Mouse (Mus musculus) kidney, embryonic 15.5 days (tissue): ENCODE measurements around the gene Asz1. TPM values are rescaled to one million over a fixed set of nuclear protein-coding genes. Genes with fewer than 3 reads are reported as not detected.

ENCODE experiments used
- ATAC-seq: fragments of 200-750 bp; cut with Nextera tagmentation; replicated peaks from 2 replicates; pipeline ENCODE4 v1.8.0; 2017; ENCODE audit warnings: moderate TSS enrichment; ENCODE audit not compliant: low FRiP score
- H3K27ac ChIP-seq: fragments of 300-500 bp; sonication (generic); 2 replicates; pipeline ENCODE4 v1.5.1; 2015; ENCODE audit warnings: mild to moderate bottlenecking, inconsistent platforms
- H3K27me3 ChIP-seq: fragments of 300-500 bp; sonication (generic); 2 replicates; pipeline ENCODE4 v1.6.1; 2015; ENCODE audit warnings: inconsistent platforms
- H3K36me3 ChIP-seq: fragments of 300-500 bp; sonication (generic); 2 replicates; pipeline ENCODE4 v1.6.1; 2015; ENCODE audit warnings: inconsistent platforms
- H3K4me1 ChIP-seq: fragments of 300-500 bp; sonication (generic); 2 replicates; pipeline ENCODE4 v1.6.1; 2015; ENCODE audit warnings: inconsistent platforms
- H3K4me2 ChIP-seq: fragments of 300-500 bp; sonication (generic); 2 replicates; pipeline ENCODE4 v1.6.1; 2015; ENCODE audit warnings: moderate library complexity, mild to moderate bottlenecking, inconsistent platforms
- H3K4me3 ChIP-seq: fragments of 300-500 bp; sonication (generic); replicated peaks from 2 replicates; pipeline ENCODE4 v1.5.1; 2015; ENCODE audit warnings: mild to moderate bottlenecking, inconsistent platforms
- H3K9ac ChIP-seq: fragments of 300-500 bp; sonication (generic); 2 replicates; pipeline ENCODE4 v1.6.1; 2015; ENCODE audit warnings: mild to moderate bottlenecking, inconsistent platforms
- H3K9me3 ChIP-seq: fragments of 300-500 bp; sonication (generic); replicated peaks from 2 replicates; pipeline ENCODE4 v1.6.1; 2016; ENCODE audit warnings: inconsistent platforms
- WGBS: fragments of 180-500 bp; shearing (Covaris S2); methylation state at CpG from one replicate; pipeline ENCODE4 v1.1.7; 2015; ENCODE audit warnings: mixed read lengths; 5-methylcytosine and 5-hydroxymethylcytosine counted together
- polyA plus RNA-seq: library from polyadenylated mRNA; unstranded; fragments of >200 nt; fragmentation: Nextera tagmentation; extraction: Ambion mirVana; gene quantifications from 2 replicates; pipeline ENCODE4 v1.2.1, GENCODE M21; 2015

Gene Asz1
- polyA plus RNA-seq, result 0.12 TPM in 1 of 2 replicates, not detected in the other

GRCm38 (mm10) chr6:18108934-18109333, at the start of gene Asz1:
Gene Asz1, minus strand, starts transcription at chr6:18109061.
- Histone ChIP-seq H3K27me3 (no peaks in the 10 kb centered on the region), H3K27ac (no peak within 1 kb of the TSS), H3K36me3 (no peaks in the 10 kb centered on the region), H3K9ac (no peak within 1 kb of the TSS), H3K4me2 (no peak within 1 kb of the TSS), H3K9me3 (no peaks in the 10 kb centered on the region), H3K4me3 (no peak within 1 kb of the TSS), H3K4me1 (no peaks in the 10 kb centered on the region)
- ATAC-seq, result no peak
- WGBS, result 92% methylated on average over 22 of the region's 22 CpGs

- H3K4me3 ChIP-seq, result no peak overlapping the region
- no peak overlapping the region for H3K27ac ChIP-seq
- H3K9ac ChIP-seq, result no peak overlapping the region
- 75% methylated on average over 4 of the region's 4 CpGs for WGBS
- H3K27me3 ChIP-seq, result no peaks in the 10 kb centered on the region
- no peaks in the 10 kb centered on the region for H3K36me3 ChIP-seq
- no peaks in the 10 kb centered on the region for H3K9me3 ChIP-seq
- H3K4me1 ChIP-seq, result no peaks in the 10 kb centered on the region
- no peak for ATAC-seq
- no peak overlapping the region for H3K4me2 ChIP-seq
These were observed 44.2 kb upstream of the Asz1 start for GRCm38 (mm10) chr6:18153031-18153430.

GRCm38 (mm10) chr6:18135246-18135645, 26.4 kb upstream of the Asz1 start:
- Histone ChIP-seq H3K9ac (no peak overlapping the region), H3K4me1 (no peaks in the 10 kb centered on the region), H3K4me3 (no peak overlapping the region), H3K27ac (no peak overlapping the region), H3K36me3 (no peaks in the 10 kb centered on the region), H3K27me3 (no peaks in the 10 kb centered on the region), H3K9me3 (no peaks in the 10 kb centered on the region), H3K4me2 (no peak overlapping the region)
- 44% methylated on average over 1 of the region's 1 CpGs for WGBS
- no peak for ATAC-seq

- ATAC-seq, result no peak
- Histone ChIP-seq H3K27ac (no peak overlapping the region), H3K9ac (no peak overlapping the region), H3K4me3 (no peak overlapping the region), H3K4me1 (peaks cover 4% of the 10 kb centered on the region; the same call in 1 of the 2 replicates), H3K36me3 (no peaks in the 10 kb centered on the region), H3K27me3 (no peaks in the 10 kb centered on the region), H3K4me2 (no peak overlapping the region), H3K9me3 (no peaks in the 10 kb centered on the region)
- WGBS, result 77% methylated on average over 4 of the region's 4 CpGs
These were observed 19.2 kb upstream of the Asz1 start for GRCm38 (mm10) chr6:18128059-18128458.

- H3K27ac ChIP-seq, result no peak overlapping the region
- no peak overlapping the region for H3K4me3 ChIP-seq
- H3K4me2 ChIP-seq, result no peak overlapping the region
- peaks cover 4% of the 10 kb centered on the region; the same call in 1 of the 2 replicates for H3K4me1 ChIP-seq
- H3K27me3 ChIP-seq, result no peaks in the 10 kb centered on the region
- peak; percentile 70 for ATAC-seq
- H3K9me3 ChIP-seq, result no peaks in the 10 kb centered on the region
- WGBS, result 71% methylated on average over 2 of the region's 2 CpGs
- no peak overlapping the region for H3K9ac ChIP-seq
- H3K36me3 ChIP-seq, result no peaks in the 10 kb centered on the region
These were observed 18.5 kb upstream of the Asz1 start for GRCm38 (mm10) chr6:18127206-18127983.

GRCm38 (mm10) chr6:18096861-18097260, 12.0 kb downstream of the Asz1 start:
- no peak overlapping the region for H3K4me3 ChIP-seq
- no peak for ATAC-seq
- H3K27me3 ChIP-seq, result no peaks in the 10 kb centered on the region
- WGBS, result 57% methylated on average over 1 of the region's 1 CpGs
- no peaks in the 10 kb centered on the region for H3K4me1 ChIP-seq
- no peak overlapping the region for H3K4me2 ChIP-seq
- H3K9ac ChIP-seq, result no peak overlapping the region
- H3K9me3 ChIP-seq, result no peaks in the 10 kb centered on the region
- H3K27ac ChIP-seq, result no peak overlapping the region
- H3K36me3 ChIP-seq, result no peaks in the 10 kb centered on the region

- WGBS, result 74% methylated on average over 5 of the region's 5 CpGs
- no peak overlapping the region for H3K9ac ChIP-seq
- ATAC-seq, result no peak
- H3K36me3 ChIP-seq, result no peaks in the 10 kb centered on the region
- H3K27me3 ChIP-seq, result no peaks in the 10 kb centered on the region
- no peak overlapping the region for H3K27ac ChIP-seq
- no peaks in the 10 kb centered on the region for H3K4me1 ChIP-seq
- no peak overlapping the region for H3K4me2 ChIP-seq
- no peak overlapping the region for H3K4me3 ChIP-seq
- H3K9me3 ChIP-seq, result no peaks in the 10 kb centered on the region
These were observed 19.8 kb downstream of the Asz1 start for GRCm38 (mm10) chr6:18089098-18089497.

- no peak overlapping the region for H3K27ac ChIP-seq
- no peak for ATAC-seq
- WGBS, result 59% methylated on average over 5 of the region's 5 CpGs
- H3K27me3 ChIP-seq, result no peaks in the 10 kb centered on the region
- H3K9me3 ChIP-seq, result no peaks in the 10 kb centered on the region
- H3K4me3 ChIP-seq, result no peak overlapping the region
- H3K4me1 ChIP-seq, result no peaks in the 10 kb centered on the region
- no peak overlapping the region for H3K9ac ChIP-seq
- no peaks in the 10 kb centered on the region for H3K36me3 ChIP-seq
- H3K4me2 ChIP-seq, result no peak overlapping the region
These were observed 21.6 kb downstream of the Asz1 start for GRCm38 (mm10) chr6:18087160-18087804.

- no peaks in the 10 kb centered on the region for H3K9me3 ChIP-seq
- H3K4me3 ChIP-seq, result no peak overlapping the region
- no peaks in the 10 kb centered on the region for H3K36me3 ChIP-seq
- WGBS, result 26% methylated on average over 1 of the region's 1 CpGs
- H3K4me2 ChIP-seq, result no peak overlapping the region
- H3K4me1 ChIP-seq, result no peaks in the 10 kb centered on the region
- H3K9ac ChIP-seq, result no peak overlapping the region
- H3K27me3 ChIP-seq, result no peaks in the 10 kb centered on the region
- ATAC-seq, result no peak
- H3K27ac ChIP-seq, result no peak overlapping the region
These were observed 30.2 kb downstream of the Asz1 start for GRCm38 (mm10) chr6:18078615-18079014.

- no peak for ATAC-seq
- WGBS, result 80% methylated on average over 7 of the region's 7 CpGs
- Histone ChIP-seq H3K36me3 (no peaks in the 10 kb centered on the region), H3K27me3 (no peaks in the 10 kb centered on the region), H3K9ac (no peak overlapping the region), H3K4me2 (no peak overlapping the region), H3K4me1 (no peaks in the 10 kb centered on the region), H3K9me3 (no peaks in the 10 kb centered on the region), H3K27ac (no peak overlapping the region), H3K4me3 (no peak overlapping the region)
These were observed 31.9 kb downstream of the Asz1 start for GRCm38 (mm10) chr6:18076986-18077385.

- Histone ChIP-seq H3K27ac (no peak overlapping the region), H3K9me3 (no peaks in the 10 kb centered on the region), H3K4me1 (no peaks in the 10 kb centered on the region), H3K4me3 (no peak overlapping the region), H3K4me2 (no peak overlapping the region), H3K9ac (no peak overlapping the region), H3K36me3 (no peaks in the 10 kb centered on the region), H3K27me3 (no peaks in the 10 kb centered on the region)
- WGBS, result 50% methylated on average over 5 of the region's 5 CpGs
- ATAC-seq, result no peak
These were observed 32.3 kb downstream of the Asz1 start for GRCm38 (mm10) chr6:18076577-18076976.

GRCm38 (mm10) chr6:18057899-18058298, 51.0 kb downstream of the Asz1 start:
- no peak overlapping the region for H3K4me2 ChIP-seq
- no peaks in the 10 kb centered on the region for H3K27me3 ChIP-seq
- no peak overlapping the region for H3K4me3 ChIP-seq
- no peak for ATAC-seq
- no peak overlapping the region for H3K27ac ChIP-seq
- no peak overlapping the region for H3K9ac ChIP-seq
- H3K36me3 ChIP-seq, result no peaks in the 10 kb centered on the region
- WGBS, result 87% methylated on average over 4 of the region's 4 CpGs
- no peaks in the 10 kb centered on the region for H3K9me3 ChIP-seq
- no peaks in the 10 kb centered on the region for H3K4me1 ChIP-seq
